Mouse (Mus musculus): ENCODE results near the gene Med13l.

- TF ChIP-seq CTCF (IDR thresholded peaks at IDR 0.05; ENCODE audit: low read depth, low read length) (no peak), POLR2A (IDR thresholded peaks at IDR 0.05; ENCODE audit: extremely low read depth, insufficient read depth, low read length) (no peak)
Observed at GRCm38 (mm10) chr5:118585355-118585754, 24.9 kb downstream of the Med13l start.

Data from liver, adult 2 months (tissue).